Mouse (Mus musculus) heart, embryonic 11.5 days (tissue): Measurements from ENCODE around the gene Fsd1l. TPM values are rescaled to one million over a fixed set of nuclear protein-coding genes. Genes with fewer than 3 reads are reported as not detected.
"Not testable (repeated sequence)": the region's sequence is repeated elsewhere in the genome, so short reads cannot be mapped to it uniquely, and the experiment has no call there.

Source experiments
- ATAC-seq: fragments of 200-750 bp; cut with Nextera tagmentation; replicated peaks from 2 replicates; pipeline ENCODE4 v1.8.0; 2017; ENCODE audit warnings: moderate library complexity; ENCODE audit not compliant: insufficient number of reproducible peaks, low FRiP score, low TSS enrichment
- H3K27ac ChIP-seq: fragments of 300-500 bp; sonication (generic); 2 replicates; pipeline ENCODE4 v1.5.1; 2014; ENCODE audit warnings: mild to moderate bottlenecking, low read depth, low read length
- H3K27me3 ChIP-seq: fragments of 300-500 bp; sonication (generic); 2 replicates; pipeline ENCODE4 v1.6.1; 2014; ENCODE audit warnings: mild to moderate bottlenecking, low read length, mixed read lengths; ENCODE audit not compliant: control insufficient read depth, insufficient read depth
- H3K36me3 ChIP-seq: fragments of 300-500 bp; sonication (generic); 2 replicates; pipeline ENCODE4 v1.6.1; 2014; ENCODE audit warnings: mild to moderate bottlenecking, low read length, moderate library complexity, mixed read lengths; ENCODE audit not compliant: control insufficient read depth, insufficient read depth
- H3K4me1 ChIP-seq: fragments of 300-500 bp; sonication (generic); 2 replicates; pipeline ENCODE4 v1.6.1; 2014; ENCODE audit warnings: low read length; ENCODE audit not compliant: control insufficient read depth, insufficient read depth
- H3K4me2 ChIP-seq: fragments of 300-500 bp; sonication (generic); 2 replicates; pipeline ENCODE4 v1.6.1; 2014; ENCODE audit warnings: mild to moderate bottlenecking, moderate library complexity
- H3K4me3 ChIP-seq: fragments of 300-500 bp; sonication (generic); 2 replicates; pipeline ENCODE4 v1.5.1; 2014; ENCODE audit warnings: low read depth, low read length
- H3K9ac ChIP-seq: fragments of 300-500 bp; sonication (generic); 2 replicates; pipeline ENCODE4 v1.6.1; 2014; ENCODE audit warnings: mild to moderate bottlenecking, low read depth, low read length, moderate library complexity
- H3K9me3 ChIP-seq: fragments of 300-500 bp; sonication (generic); replicated peaks from 2 replicates; pipeline ENCODE4 v1.6.1; 2016; ENCODE audit warnings: low read length; ENCODE audit not compliant: control insufficient read depth
- WGBS: fragments of 180-500 bp; shearing (Covaris S2); extraction: QIAGEN DNeasy Blood & Tissue Kit; methylation state at CpG from one replicate; pipeline ENCODE4 v1.1.7; 2014; ENCODE audit not compliant: insufficient replicate concordance; 5-methylcytosine and 5-hydroxymethylcytosine counted together
- polyA plus RNA-seq: library from polyadenylated mRNA; unstranded; fragments of >200 nt; fragmentation: Nextera tagmentation; extraction: Ambion mirVana; gene quantifications from 2 replicates; pipeline ENCODE4 v1.2.1, GENCODE M21; 2014

Gene Fsd1l
- polyA plus RNA-seq, 1 experiment from 2014 or later = 11.6 TPM

DNA sequence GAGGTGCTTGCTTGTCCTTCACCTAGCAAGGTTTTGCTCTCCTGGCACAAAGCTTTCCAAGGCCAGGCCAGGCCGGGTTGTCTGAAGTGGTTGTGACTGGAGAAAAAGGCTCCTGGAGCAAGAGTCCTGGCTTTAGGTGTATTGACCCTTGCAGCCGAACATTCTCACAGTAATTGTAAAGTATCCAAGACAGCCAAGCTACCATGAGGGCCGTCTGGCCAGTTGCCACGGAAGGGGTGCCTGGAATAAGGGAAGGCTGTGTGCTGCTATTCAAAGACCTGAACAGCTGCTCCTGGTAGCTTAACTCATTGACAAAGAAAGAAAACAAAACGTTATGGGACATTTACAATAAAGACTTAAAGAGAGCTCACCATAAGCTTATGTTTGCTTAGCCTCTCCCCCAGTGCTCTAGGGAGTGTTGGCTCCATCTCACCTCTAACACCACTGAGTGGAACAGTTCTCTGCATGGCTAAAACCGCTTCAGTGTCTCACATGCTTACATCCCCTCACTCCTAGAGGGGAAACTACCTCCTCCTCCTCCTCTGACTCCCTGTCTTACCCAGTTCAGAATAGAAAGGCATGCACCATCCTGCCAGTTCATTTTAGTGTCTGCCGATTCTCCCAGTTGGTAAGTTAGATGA is 6.1 kb downstream of the Fsd1l start:
- Histone ChIP-seq H3K9me3 (peaks cover 3% of the 10 kb centered on the region; the same call in 1 of the 2 replicates), H3K9ac (no peak overlapping the region), H3K4me1 (0 out of 2 replicates have a peak, but pooled peaks cover 6% of the 10 kb centered on the region), H3K36me3 (0 out of 2 replicates have a peak, but pooled peaks cover 2% of the 10 kb centered on the region), H3K4me2 (no peak overlapping the region), H3K27me3 (no peaks in the 10 kb centered on the region), H3K27ac (no peak overlapping the region), H3K4me3 (no peak overlapping the region)
- no peak for ATAC-seq
- 75% methylated on average over 7 of the region's 7 CpGs for WGBS

GRCm38 (mm10) chr4:53638549-53639123 is 7.4 kb downstream of the Fsd1l start:
- H3K9me3 ChIP-seq = peaks cover 3% of the 10 kb centered on the region; the same call in 1 of the 2 replicates
- 0 out of 2 replicates have a peak, but pooled peaks cover 6% of the 10 kb centered on the region for H3K4me1 ChIP-seq
- H3K36me3 ChIP-seq = 0 out of 2 replicates have a peak, but pooled peaks cover 2% of the 10 kb centered on the region
- ATAC-seq = no peak
- H3K27ac ChIP-seq = no peak overlapping the region
- 56% methylated on average over 7 of the region's 7 CpGs for WGBS
- no peak overlapping the region for H3K4me3 ChIP-seq
- H3K27me3 ChIP-seq = no peaks in the 10 kb centered on the region
- no peak overlapping the region for H3K9ac ChIP-seq
- no peak overlapping the region for H3K4me2 ChIP-seq

DNA sequence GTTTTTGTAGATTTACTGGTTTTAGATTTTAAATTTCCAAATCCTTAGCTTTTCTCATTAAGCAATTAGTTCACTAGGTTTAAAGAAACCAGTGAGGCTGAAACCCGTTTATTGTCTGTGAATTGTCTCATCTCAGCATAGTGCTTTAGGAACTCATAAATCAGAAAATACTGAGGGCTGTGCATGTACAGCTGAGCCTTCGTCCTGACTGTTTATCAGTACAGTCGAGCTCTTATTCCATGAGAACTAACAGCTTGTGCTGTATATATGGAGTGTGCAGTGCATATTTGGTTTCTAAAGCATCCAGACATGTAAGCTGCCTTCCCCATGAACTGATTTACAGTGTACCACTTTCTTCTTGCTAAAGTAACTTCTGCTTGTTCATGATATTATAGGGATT is 26.8 kb downstream of the Fsd1l start:
- no peak overlapping the region for H3K4me3 ChIP-seq
- H3K9me3 ChIP-seq = no peaks in the 10 kb centered on the region
- no peak for ATAC-seq
- H3K36me3 ChIP-seq = peaks cover 5% of the 10 kb centered on the region; the same call in 1 of the 2 replicates
- H3K27me3 ChIP-seq = no peaks in the 10 kb centered on the region
- no peak overlapping the region for H3K4me2 ChIP-seq
- H3K9ac ChIP-seq = no peak overlapping the region
- H3K27ac ChIP-seq = no peak overlapping the region
- WGBS = 67% methylated on average over 3 of the region's 3 CpGs
- H3K4me1 ChIP-seq = 0 out of 2 replicates have a peak, but pooled peaks cover 7% of the 10 kb centered on the region

- Histone ChIP-seq H3K27ac (no peak overlapping the region), H3K9ac (no peak overlapping the region), H3K9me3 (no peaks in the 10 kb centered on the region), H3K27me3 (no peaks in the 10 kb centered on the region), H3K36me3 (no peaks in the 10 kb centered on the region), H3K4me3 (no peak overlapping the region), H3K4me1 (0 out of 2 replicates have a peak, but pooled peaks cover 7% of the 10 kb centered on the region), H3K4me2 (no peak overlapping the region)
- ATAC-seq = no peak
Measured at GRCm38 (mm10) chr4:53660711-53661110, 29.4 kb downstream of the Fsd1l start.

DNA sequence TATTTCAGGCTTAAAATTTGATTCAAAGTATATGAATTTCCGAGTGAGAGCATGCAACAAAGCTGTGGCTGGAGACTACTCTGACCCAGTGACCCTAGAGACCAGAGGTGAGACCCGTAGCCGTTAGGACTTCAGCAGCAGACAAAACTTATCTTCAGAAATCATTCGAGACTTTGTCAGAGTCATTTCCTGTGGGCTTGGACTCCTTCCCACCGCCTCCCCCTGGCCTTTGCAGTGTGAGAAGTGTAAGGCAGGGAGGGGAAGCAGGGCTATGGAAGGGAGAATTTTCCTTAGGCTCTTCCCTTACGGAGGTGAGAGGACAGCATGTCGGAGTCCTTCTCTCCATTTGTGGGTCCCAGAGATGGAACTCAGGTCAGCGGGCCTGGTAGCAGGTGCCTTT is 50.8 kb downstream of the Fsd1l start:
- ATAC-seq = no peak
- no peak overlapping the region for H3K9ac ChIP-seq
- no peaks in the 10 kb centered on the region for H3K4me1 ChIP-seq
- H3K27me3 ChIP-seq = no peaks in the 10 kb centered on the region
- no peak overlapping the region for H3K4me2 ChIP-seq
- no peak overlapping the region for H3K27ac ChIP-seq
- no peaks in the 10 kb centered on the region for H3K9me3 ChIP-seq
- H3K36me3 ChIP-seq = peaks cover 4% of the 10 kb centered on the region; the same call in 1 of the 2 replicates
- 65% methylated on average over 8 of the region's 8 CpGs for WGBS
- H3K4me3 ChIP-seq = no peak overlapping the region

DNA sequence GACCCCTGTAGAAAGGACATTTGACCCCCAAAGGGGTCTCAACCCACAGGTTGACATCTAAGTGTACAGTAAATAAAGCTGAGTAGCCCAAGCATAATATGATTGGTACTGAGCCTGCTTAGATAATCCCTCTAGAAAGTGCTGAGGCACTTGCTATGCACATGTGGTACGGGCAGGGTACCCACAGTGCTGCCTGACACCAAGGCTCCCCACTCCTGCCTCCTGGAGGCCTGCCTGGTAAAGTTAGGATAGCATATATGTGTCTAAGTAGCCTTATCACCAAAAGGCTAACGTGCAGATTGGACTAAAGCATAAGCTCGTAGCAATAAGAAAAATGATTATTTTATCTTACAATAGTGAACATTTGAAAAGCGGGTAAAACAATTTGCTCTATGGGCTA is 57.7 kb downstream of the Fsd1l start:
- H3K9ac ChIP-seq = no peak overlapping the region
- 78% methylated on average over 4 of the region's 4 CpGs for WGBS
- H3K9me3 ChIP-seq = no peaks in the 10 kb centered on the region
- no peaks in the 10 kb centered on the region for H3K36me3 ChIP-seq
- H3K4me3 ChIP-seq = no peak overlapping the region
- no peak for ATAC-seq
- no peak overlapping the region for H3K27ac ChIP-seq
- H3K4me1 ChIP-seq = no peaks in the 10 kb centered on the region
- no peak overlapping the region for H3K4me2 ChIP-seq
- no peaks in the 10 kb centered on the region for H3K27me3 ChIP-seq

- no peak overlapping the region for H3K9ac ChIP-seq
- no peaks in the 10 kb centered on the region for H3K9me3 ChIP-seq
- WGBS = 78% methylated on average over 1 of the region's 1 CpGs
- H3K27ac ChIP-seq = no peak overlapping the region
- no peak overlapping the region for H3K4me2 ChIP-seq
- no peaks in the 10 kb centered on the region for H3K27me3 ChIP-seq
- H3K4me1 ChIP-seq = no peaks in the 10 kb centered on the region
- no peak overlapping the region for H3K4me3 ChIP-seq
- ATAC-seq = no peak
- H3K36me3 ChIP-seq = no peaks in the 10 kb centered on the region
Measured at GRCm38 (mm10) chr4:53691418-53691817, 60.1 kb downstream of the Fsd1l start.

GRCm38 (mm10) chr4:53709166-53709565 is 77.9 kb downstream of the Fsd1l start:
- H3K27me3 ChIP-seq, H3K9me3 ChIP-seq, H3K4me1 ChIP-seq, H3K27ac ChIP-seq, H3K4me2 ChIP-seq, H3K9ac ChIP-seq, H3K4me3 ChIP-seq, H3K36me3 ChIP-seq, ATAC-seq: not testable (repeated sequence)

GRCm38 (mm10) chr4:53710021-53710420 is 78.8 kb downstream of the Fsd1l start:
- Histone ChIP-seq H3K9me3 (no peaks in the 10 kb centered on the region), H3K36me3 (no peaks in the 10 kb centered on the region), H3K9ac (no peak overlapping the region), H3K4me2 (no peak overlapping the region), H3K27ac (no peak overlapping the region), H3K4me3 (no peak overlapping the region), H3K27me3 (no peaks in the 10 kb centered on the region), H3K4me1 (no peaks in the 10 kb centered on the region)
- WGBS = 92% methylated on average over 2 of the region's 2 CpGs
- ATAC-seq = no peak
